Mouse (Mus musculus) ovary, adult 2 months (tissue): ENCODE measurements around the gene Trf. TPM values are rescaled to one million over a fixed set of nuclear protein-coding genes. Genes with fewer than 3 reads are reported as not detected.

ENCODE experiments used
- polyA plus RNA-seq: library from polyadenylated mRNA; depleted of rRNA; stranded (reverse); fragments of >200 nt; gene quantifications from 2 replicates; pipeline ENCODE4 v1.2.3, GENCODE M21; 2012; rRNA removed

The Trf gene
- 332 and 630 TPM in 2 replicates for polyA plus RNA-seq

DNA sequence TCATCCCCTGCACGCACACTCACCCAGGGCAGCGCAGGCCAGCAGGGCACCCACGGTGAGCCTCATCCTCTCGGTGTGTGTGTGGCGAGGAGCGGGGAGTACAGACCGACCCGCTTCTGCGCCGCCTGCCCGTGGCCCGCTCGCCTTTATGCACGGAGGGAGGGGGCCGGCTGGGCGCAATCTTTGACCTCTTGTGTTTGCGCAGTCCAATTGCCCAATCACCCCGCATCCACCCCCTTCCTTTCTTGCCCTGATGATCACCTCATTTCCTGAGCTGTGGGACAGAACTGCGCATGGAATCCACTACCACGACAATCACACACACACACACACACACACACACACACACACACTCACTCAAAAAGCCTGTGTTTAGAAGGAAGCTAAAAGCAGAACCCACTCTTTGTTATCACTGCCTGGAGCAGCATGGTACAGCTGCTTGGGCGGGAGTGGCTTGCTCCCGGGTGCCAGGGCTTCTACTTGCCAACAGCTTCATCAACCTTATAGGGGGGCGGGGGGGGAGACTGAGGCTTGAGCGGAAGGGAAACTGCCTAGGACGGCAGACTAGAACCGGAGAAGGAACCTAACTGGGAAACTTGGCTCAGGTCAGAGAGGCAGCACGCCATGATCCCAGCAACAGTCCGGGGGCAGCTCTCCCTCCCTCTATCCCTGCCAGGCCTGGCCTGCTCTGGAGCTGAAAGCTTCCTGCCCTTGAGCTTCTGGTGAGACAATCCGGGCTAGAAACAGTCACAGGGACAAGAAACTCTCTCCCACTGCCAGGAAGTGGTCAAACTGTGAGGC, at the start of gene Trf, which contains the start of gene Gm20425:
Gene Trf, minus strand, starts transcription at position 294 of the 801 bp plus-strand sequence.
Gene Gm20425, minus strand, starts transcription at position 157 of the 801 bp plus-strand sequence.

DNA sequence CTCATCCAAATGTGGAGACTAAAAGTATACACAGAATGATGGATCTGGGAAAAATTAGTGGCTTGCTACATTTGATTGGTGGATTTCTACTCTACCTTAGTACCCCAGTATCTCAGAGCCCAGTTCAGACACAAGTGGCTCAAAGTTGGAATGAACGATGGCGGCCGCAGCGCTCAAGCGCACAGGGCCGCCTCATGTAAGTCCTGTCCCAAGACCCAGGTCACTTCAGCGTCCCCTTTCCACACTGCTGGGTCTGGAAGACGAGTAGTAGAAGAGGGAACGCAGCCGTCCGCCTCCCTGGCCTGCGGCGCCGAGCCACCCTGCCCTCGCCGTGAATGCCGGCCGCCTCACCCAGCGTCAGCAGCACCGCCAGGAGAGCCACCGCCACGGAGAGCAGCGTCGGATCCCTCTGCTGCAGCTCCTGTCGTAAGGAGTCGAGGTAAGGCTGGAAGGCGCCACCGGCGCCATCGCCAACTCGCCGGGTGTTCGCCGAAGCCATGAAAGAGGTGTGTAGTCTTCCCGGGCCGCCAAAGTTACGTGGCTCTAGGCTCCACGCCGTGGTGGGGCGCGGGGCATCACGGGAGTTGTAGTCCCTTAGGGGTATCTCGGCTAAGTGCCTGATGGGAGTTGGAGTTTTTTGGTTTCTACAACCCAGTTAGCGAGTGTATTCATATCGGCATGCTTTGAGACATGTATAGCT, 28.5 kb downstream of the Trf start, which contains the start of gene Srprb:
Gene Srprb, minus strand, starts transcription at position 577 of the 700 bp plus-strand sequence.

Other genes with a start within 250 kb of the Trf start
- 68.3 and 69.6 TPM in 2 replicates for gene Slco2a1, start 241.7 kb downstream of the Trf start, polyA plus RNA-seq
- 14.2 and 17.6 TPM in 2 replicates for gene Rab6b, start 118.7 kb downstream of the Trf start, polyA plus RNA-seq
- 56.3 and 76.9 TPM in 2 replicates for gene Srprb, start 28.3 kb downstream of the Trf start, polyA plus RNA-seq
- 12.3 TPM in 1 of 2 replicates, not detected in the other for gene Gm20425, start 137 bp downstream of the Trf start, polyA plus RNA-seq
- 0.67 and 0.77 TPM in 2 replicates for gene 1300017J02Rik, start 74.6 kb upstream of the Trf start, polyA plus RNA-seq
- gene Topbp1, start 74.8 kb upstream of the Trf start, polyA plus RNA-seq, result 14.5 and 15.2 TPM in 2 replicates
- 74.7 and 145 TPM in 2 replicates for gene Cdv3, start 135.4 kb upstream of the Trf start, polyA plus RNA-seq
- 0.09 TPM in 1 of 2 replicates, not detected in the other for gene Bfsp2, start 250.0 kb upstream of the Trf start, polyA plus RNA-seq